Mouse (Mus musculus) erythroblast, embryonic 14.5 days (primary cell): ENCODE results near the gene Fev. TPM values are rescaled to one million over a fixed set of nuclear protein-coding genes. Genes with fewer than 3 reads are reported as not detected.

Experiments
- H3K27me3 ChIP-seq: 2 replicates; pipeline ENCODE4 v1.6.1; 2012; ENCODE audit warnings: inconsistent platforms; ENCODE audit not compliant: control insufficient read depth
- H3K36me3 ChIP-seq: 2 replicates; pipeline ENCODE4 v1.6.1; 2012; ENCODE audit warnings: mild to moderate bottlenecking, inconsistent platforms; ENCODE audit not compliant: control insufficient read depth
- H3K4me1 ChIP-seq: 2 replicates; pipeline ENCODE4 v1.6.1; 2012; ENCODE audit warnings: inconsistent platforms; ENCODE audit not compliant: control insufficient read depth
- H3K4me3 ChIP-seq: replicated peaks from 2 replicates; pipeline ENCODE3; 2012; ENCODE audit warnings: moderate library complexity, mild to moderate bottlenecking, inconsistent platforms
- H3K9me3 ChIP-seq: 2 replicates; pipeline ENCODE4 v1.6.1; 2012; ENCODE audit warnings: low read length, inconsistent platforms, mixed read lengths; ENCODE audit not compliant: control insufficient read depth
- GATA1 ChIP-seq: IDR thresholded peaks from 2 replicates; pipeline ENCODE4 v1.6.1; 2012; ENCODE audit warnings: low read length, inconsistent platforms, mixed read lengths
- TAL1 ChIP-seq: IDR thresholded peaks from 3 replicates; pipeline ENCODE4 v1.6.1; 2012; ENCODE audit warnings: low read length, inconsistent platforms, mixed read lengths
- polyA plus RNA-seq: library from polyadenylated mRNA; stranded (reverse); fragments of >175 nt; gene quantifications from 2 replicates; pipeline ENCODE4 v1.2.3, GENCODE M21; 2012

The Fev gene
- polyA plus RNA-seq, 1 experiment, result not detected

GRCm38 (mm10) chr1:74857201-74857600 lies 28.0 kb downstream of the Fev start:
- Histone ChIP-seq H3K36me3 (no peaks in the 10 kb centered on the region), H3K9me3 (peaks cover 8% of the 10 kb centered on the region; the same call in 1 of the 2 replicates), H3K4me3 (no peak overlapping the region), H3K4me1 (peaks cover 3% of the 10 kb centered on the region; the same call in 1 of the 2 replicates), H3K27me3 (peaks cover 79% of the 10 kb centered on the region)
- TF ChIP-seq TAL1 (no peak), GATA1 (no peak)

- TF ChIP-seq TAL1, result no peak
- TF ChIP-seq GATA1, result no peak
- no peaks in the 10 kb centered on the region for H3K36me3 ChIP-seq
- no peak overlapping the region for H3K4me3 ChIP-seq
- peaks cover 84% of the 10 kb centered on the region for H3K27me3 ChIP-seq
- H3K9me3 ChIP-seq, result peaks cover 8% of the 10 kb centered on the region; the same call in 1 of the 2 replicates
- peaks cover 3% of the 10 kb centered on the region; the same call in 1 of the 2 replicates for H3K4me1 ChIP-seq
Measured at GRCm38 (mm10) chr1:74856791-74857190, 28.4 kb downstream of the Fev start.

GRCm38 (mm10) chr1:74856439-74856720 lies 28.8 kb downstream of the Fev start:
- peaks cover 88% of the 10 kb centered on the region for H3K27me3 ChIP-seq
- H3K4me1 ChIP-seq, result peaks cover 3% of the 10 kb centered on the region; the same call in 1 of the 2 replicates
- TF ChIP-seq GATA1, result no peak
- TF ChIP-seq TAL1, result no peak
- H3K4me3 ChIP-seq, result no peak overlapping the region
- H3K9me3 ChIP-seq, result peaks cover 8% of the 10 kb centered on the region; the same call in 1 of the 2 replicates
- no peaks in the 10 kb centered on the region for H3K36me3 ChIP-seq

GRCm38 (mm10) chr1:74855651-74856438 lies 29.4 kb downstream of the Fev start:
- TF ChIP-seq TAL1 (no peak), GATA1 (no peak)
- Histone ChIP-seq H3K4me3 (no peak overlapping the region), H3K4me1 (peaks cover 3% of the 10 kb centered on the region; the same call in 1 of the 2 replicates), H3K27me3 (peaks cover 93% of the 10 kb centered on the region), H3K36me3 (no peaks in the 10 kb centered on the region), H3K9me3 (peaks cover 8% of the 10 kb centered on the region; the same call in 1 of the 2 replicates)

- H3K9me3 ChIP-seq, result peaks cover 8% of the 10 kb centered on the region; the same call in 1 of the 2 replicates
- no peaks in the 10 kb centered on the region for H3K36me3 ChIP-seq
- peaks cover 100% of the 10 kb centered on the region for H3K27me3 ChIP-seq
- TF ChIP-seq GATA1 (no peak), TAL1 (no peak)
- no peak overlapping the region for H3K4me3 ChIP-seq
- peaks cover 3% of the 10 kb centered on the region; the same call in 1 of the 2 replicates for H3K4me1 ChIP-seq
Measured at GRCm38 (mm10) chr1:74855156-74855555, 30.1 kb downstream of the Fev start.

- H3K36me3 ChIP-seq, result no peaks in the 10 kb centered on the region
- H3K27me3 ChIP-seq, result peaks cover 98% of the 10 kb centered on the region
- H3K4me1 ChIP-seq, result peaks cover 3% of the 10 kb centered on the region; the same call in 1 of the 2 replicates
- TF ChIP-seq GATA1, result no peak
- TF ChIP-seq TAL1, result no peak
- H3K9me3 ChIP-seq, result peaks cover 8% of the 10 kb centered on the region; the same call in 1 of the 2 replicates
- H3K4me3 ChIP-seq, result no peak within 1 kb of the TSS
Measured at GRCm38 (mm10) chr1:74854306-74855056, 30.7 kb downstream of the Fev start, which contains the start of gene Cdk5r2. Cdk5r2 (plus strand) TSS chr1:74854934.

- Histone ChIP-seq H3K27me3 (peaks cover 72% of the 10 kb centered on the region), H3K4me3 (no peak overlapping the region), H3K4me1 (peaks cover 3% of the 10 kb centered on the region; the same call in 1 of the 2 replicates), H3K36me3 (no peaks in the 10 kb centered on the region), H3K9me3 (peaks cover 8% of the 10 kb centered on the region; the same call in 1 of the 2 replicates)
- no peak for TF ChIP-seq TAL1
- TF ChIP-seq GATA1, result no peak
Measured at GRCm38 (mm10) chr1:74851001-74851775, 34.0 kb downstream of the Fev start.

- Histone ChIP-seq H3K27me3 (peaks cover 62% of the 10 kb centered on the region), H3K4me3 (no peak overlapping the region), H3K4me1 (peaks cover 3% of the 10 kb centered on the region; the same call in 1 of the 2 replicates), H3K36me3 (no peaks in the 10 kb centered on the region), H3K9me3 (peaks cover 2% of the 10 kb centered on the region; the same call in 1 of the 2 replicates)
- no peak for TF ChIP-seq TAL1
- no peak for TF ChIP-seq GATA1
Measured at GRCm38 (mm10) chr1:74850251-74850650, 35.0 kb downstream of the Fev start.
